Mouse (Mus musculus): ENCODE measurements around the gene Cbx5.

DNA sequence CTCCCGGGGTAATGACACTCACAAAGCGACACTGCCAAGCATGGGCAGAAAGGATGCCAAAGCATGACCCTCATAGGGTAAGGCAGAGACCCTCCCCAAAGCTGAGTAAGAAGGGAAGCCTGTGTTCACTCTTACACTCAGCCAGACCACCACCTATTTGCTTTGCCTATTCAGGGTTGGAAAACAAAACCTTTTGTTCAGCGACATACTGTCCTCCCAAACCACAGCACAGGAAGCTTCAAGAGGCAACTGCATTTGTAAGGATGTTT, 92.3 kb downstream of the Cbx5 start:
- TF ChIP-seq CTCF (IDR thresholded peaks at IDR 0.05; ENCODE audit: control insufficient read depth, insufficient read depth, low read length): no peak
- no peak for TF ChIP-seq POLR2A (IDR thresholded peaks at IDR 0.05; ENCODE audit: borderline replicate concordance, control insufficient read depth, low read depth, low read length)

All from bone marrow, adult 2 months (tissue).